Mouse (Mus musculus): Measurements from ENCODE around the gene Reln.

GRCm38 (mm10) chr5:22158754-22159153, 185.7 kb downstream of the Reln start:
- no peak for TF ChIP-seq POLR2A (IDR thresholded peaks at IDR 0.05; ENCODE audit: control insufficient read depth, extremely low read depth, insufficient read depth, low read length, poor library complexity)
- TF ChIP-seq CTCF (IDR thresholded peaks at IDR 0.05; ENCODE audit: borderline replicate concordance, control insufficient read depth, extremely low read depth, insufficient read depth, low read length, poor library complexity) = no peak

Data from thymus, adult 2 months (tissue).